10 mouse cellular contexts compared by ENCODE assay signal in the genomic region with DNA sequence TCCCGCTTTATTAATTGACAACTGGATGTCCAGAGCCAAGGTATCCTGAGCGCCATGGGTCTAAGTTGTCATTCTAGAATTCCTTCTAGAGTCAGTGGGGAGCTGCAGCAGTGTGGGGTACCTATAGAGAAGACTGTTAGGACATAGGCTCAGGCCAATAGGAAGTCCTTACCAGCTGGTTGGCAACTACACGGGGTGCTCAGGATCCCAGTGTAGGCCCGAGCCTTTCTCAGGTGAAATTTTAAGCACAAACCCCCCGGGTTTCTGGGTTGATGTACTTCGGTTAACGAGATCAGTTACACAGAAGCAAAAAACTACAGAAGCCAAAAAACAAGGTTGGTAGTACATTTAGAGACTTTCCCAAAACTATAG. TPM values are rescaled to one million over a fixed set of nuclear protein-coding genes. Genes with fewer than 3 reads are reported as not detected.
A peak's percentile ranks its signal among the peaks of the same experiment; 100 is the strongest.
DNase-seq lines count a peak whose midpoint lies in the region; ATAC-seq lines count a peak whose summit lies in the region.
"Had no signal": no experiment of that assay in that cellular context is flagged by ENCODE, and none has a peak within 500 bp of the region (broad histone marks: within the 10 kb centered on the region; RNA-seq: fewer than 3 reads in every experiment).

No protein-coding gene starts in this region.

- H3K9ac ChIP-seq in heart, embryonic 13.5 days = peak overlapping the region; percentile 75
- peak overlapping the region; percentile 20 for H3K9ac ChIP-seq in liver, embryonic 13.5 days
- no peak overlapping the region for H3K9ac ChIP-seq in liver, embryonic 11.5 days (ENCODE audit: low read depth, low read length)
- H3K9ac ChIP-seq in embryonic facial prominence, embryonic 11.5 days (replicated peaks; ENCODE audit: low read length) = no peak overlapping the region
- H3K9ac ChIP-seq in limb, embryonic 13.5 days = no peak overlapping the region

- DNase-seq in heart, adult 11 months = no peak
- no peak for DNase-seq in liver, embryonic 13.5 days
- no peak for DNase-seq in liver, embryonic 11.5 days (ENCODE audit: low spot score)
- DNase-seq in embryonic facial prominence, embryonic 11.5 days (ENCODE audit: low spot score) = no peak
- DNase-seq in urinary bladder, postnatal 25 days (ENCODE audit: low spot score) = no peak
- DNase-seq in gastrocnemius, postnatal 14 days = no peak
- DNase-seq: cerebellum, adult 11 months had no signal

- intact Hi-C loops in gastrocnemius, postnatal 14 days (cut with DNase I; ENCODE audit: low total_unique reads) = no loop called here

- H3K4me2 ChIP-seq in heart, embryonic 13.5 days = peak overlapping the region; percentile 61
- no peak overlapping the region for H3K4me2 ChIP-seq in liver, embryonic 13.5 days
- H3K4me2 ChIP-seq in liver, embryonic 11.5 days = no peak overlapping the region; the same call in 1 of the 2 replicates
- no peak overlapping the region for H3K4me2 ChIP-seq in embryonic facial prominence, embryonic 11.5 days (ENCODE audit: low read depth, low read length)
- peak overlapping the region; percentile 38; the same call in 1 of the 2 replicates for H3K4me2 ChIP-seq in limb, embryonic 13.5 days (replicated peaks)

- H3K4me3 ChIP-seq in heart, embryonic 13.5 days = no peak overlapping the region
- no peak overlapping the region for H3K4me3 ChIP-seq in liver, embryonic 13.5 days (replicated peaks)
- H3K4me3 ChIP-seq in liver, embryonic 11.5 days (ENCODE audit: low read depth, low read length) = no peak overlapping the region
- H3K4me3 ChIP-seq in embryonic facial prominence, embryonic 11.5 days (ENCODE audit: low read depth, low read length) = no peak overlapping the region
- H3K4me3 ChIP-seq in limb, embryonic 13.5 days = no peak overlapping the region

- H3K27ac ChIP-seq in heart, embryonic 13.5 days (replicated peaks) = peak overlapping the region; percentile 89
- peak overlapping the region; percentile 76 for H3K27ac ChIP-seq in liver, embryonic 13.5 days
- no peak overlapping the region for H3K27ac ChIP-seq in liver, embryonic 11.5 days (ENCODE audit: low read depth, low read length)
- 0 out of 2 replicates have a peak overlapping the region, but pooled peaks have one; percentile 8 for H3K27ac ChIP-seq in embryonic facial prominence, embryonic 11.5 days (replicated peaks; ENCODE audit: low read depth, low read length)
- H3K27ac ChIP-seq in limb, embryonic 13.5 days = peak overlapping the region; percentile 65; the same call in 1 of the 2 replicates

- no peaks in the 10 kb centered on the region for H3K36me3 ChIP-seq in heart, embryonic 13.5 days
- H3K36me3 ChIP-seq in liver, embryonic 13.5 days = peaks cover 6% of the 10 kb centered on the region; the same call in 1 of the 2 replicates
- no peaks in the 10 kb centered on the region for H3K36me3 ChIP-seq in liver, embryonic 11.5 days (ENCODE audit: control insufficient read depth, insufficient read depth, low read length)
- no peaks in the 10 kb centered on the region for H3K36me3 ChIP-seq in embryonic facial prominence, embryonic 11.5 days (replicated peaks; ENCODE audit: control insufficient read depth, insufficient read depth, low read depth, low read length)
- H3K36me3 ChIP-seq in limb, embryonic 13.5 days = no peaks in the 10 kb centered on the region; the same call in 1 of the 2 replicates

- H3K27me3 ChIP-seq in heart, embryonic 13.5 days (replicated peaks) = no peaks in the 10 kb centered on the region
- H3K27me3 ChIP-seq in liver, embryonic 13.5 days = no peaks in the 10 kb centered on the region
- H3K27me3 ChIP-seq in liver, embryonic 11.5 days (replicated peaks; ENCODE audit: control insufficient read depth, insufficient read depth, low read length) = no peaks in the 10 kb centered on the region
- H3K27me3 ChIP-seq in embryonic facial prominence, embryonic 11.5 days (ENCODE audit: control insufficient read depth, insufficient read depth, low read length) = no peaks in the 10 kb centered on the region
- no peaks in the 10 kb centered on the region for H3K27me3 ChIP-seq in limb, embryonic 13.5 days

- 69% methylated on average over 7 of the region's 7 CpGs for WGBS in heart, embryonic 13.5 days
- WGBS in liver, embryonic 13.5 days (ENCODE audit: insufficient replicate concordance) = 67% methylated on average over 7 of the region's 7 CpGs
- 78% methylated on average over 7 of the region's 7 CpGs for WGBS in liver, embryonic 11.5 days
- WGBS in embryonic facial prominence, embryonic 11.5 days = 69% methylated on average over 7 of the region's 7 CpGs
- 55% methylated on average over 7 of the region's 7 CpGs for WGBS in limb, embryonic 13.5 days

- no peak for ATAC-seq in heart, embryonic 13.5 days (ENCODE audit: extremely low read depth, insufficient number of reproducible peaks, low FRiP score, low TSS enrichment)
- no peak for ATAC-seq in liver, embryonic 13.5 days (ENCODE audit: low read depth)
- ATAC-seq in liver, embryonic 11.5 days (replicated peaks; ENCODE audit: low FRiP score) = no peak
- no peak for ATAC-seq in embryonic facial prominence, embryonic 11.5 days (replicated peaks; ENCODE audit: insufficient number of reproducible peaks, low FRiP score, low TSS enrichment, low read depth)
- no peak for ATAC-seq in limb, embryonic 13.5 days (ENCODE audit: low FRiP score, low read depth)
- ATAC-seq: activated CD4-positive, CD25-positive, alpha-beta regulatory T cell, adult 4 months had no signal

- no peaks in the 10 kb centered on the region for H3K9me3 ChIP-seq in heart, embryonic 13.5 days
- H3K9me3 ChIP-seq in liver, embryonic 13.5 days (replicated peaks) = no peaks in the 10 kb centered on the region
- H3K9me3 ChIP-seq in liver, embryonic 11.5 days (ENCODE audit: control insufficient read depth, low read length) = no peaks in the 10 kb centered on the region
- H3K9me3 ChIP-seq in embryonic facial prominence, embryonic 11.5 days (replicated peaks; ENCODE audit: control insufficient read depth, low read length) = no peaks in the 10 kb centered on the region
- no peaks in the 10 kb centered on the region for H3K9me3 ChIP-seq in limb, embryonic 13.5 days

- H3K4me1 ChIP-seq in heart, embryonic 13.5 days = peaks cover 84% of the 10 kb centered on the region
- peaks cover 70% of the 10 kb centered on the region for H3K4me1 ChIP-seq in liver, embryonic 13.5 days (replicated peaks)
- peaks cover 45% of the 10 kb centered on the region for H3K4me1 ChIP-seq in liver, embryonic 11.5 days (replicated peaks; ENCODE audit: control insufficient read depth, insufficient read depth, low read length)
- H3K4me1 ChIP-seq in embryonic facial prominence, embryonic 11.5 days (ENCODE audit: control insufficient read depth, insufficient read depth, low read length) = peaks cover 15% of the 10 kb centered on the region
- peaks cover 46% of the 10 kb centered on the region for H3K4me1 ChIP-seq in limb, embryonic 13.5 days

RNA-seq across cellular contexts. Expression of a gene that starts 51.6 kb away (rescaled TPM):
- 55.8 and 59.6 TPM in 2 replicates for polyA plus RNA-seq in heart, embryonic 13.5 days (2015; fragmentation: Nextera tagmentation; extraction: Ambion mirVana)
- 25.2 and 27.5 TPM in 2 replicates for polyA plus RNA-seq in liver, embryonic 13.5 days (2015; fragmentation: Nextera tagmentation; extraction: Ambion mirVana)
- polyA plus RNA-seq in liver, embryonic 11.5 days (2014; fragmentation: Nextera tagmentation; extraction: Ambion mirVana) = 57.1 and 58.6 TPM in 2 replicates
- polyA plus RNA-seq in embryonic facial prominence, embryonic 11.5 days (2014; fragmentation: Nextera tagmentation; extraction: Ambion mirVana) = 53.9 and 55.0 TPM in 2 replicates
- polyA plus RNA-seq in limb, embryonic 13.5 days (2015; fragmentation: Nextera tagmentation; extraction: Ambion mirVana) = 76.9 and 82.7 TPM in 2 replicates
- total RNA-seq in gastrocnemius, postnatal 14 days (2021) = 10 to 100 TPM; 56.8 to 64.9 TPM

RNA-seq across cellular contexts. Expression of a gene that starts 52.3 kb away (rescaled TPM):
- polyA plus RNA-seq in heart, embryonic 13.5 days (2015; fragmentation: Nextera tagmentation; extraction: Ambion mirVana) = 27.4 and 29.0 TPM in 2 replicates
- polyA plus RNA-seq in liver, embryonic 13.5 days (2015; fragmentation: Nextera tagmentation; extraction: Ambion mirVana) = 13.9 and 15.8 TPM in 2 replicates
- 26.8 and 27.9 TPM in 2 replicates for polyA plus RNA-seq in liver, embryonic 11.5 days (2014; fragmentation: Nextera tagmentation; extraction: Ambion mirVana)
- polyA plus RNA-seq in embryonic facial prominence, embryonic 11.5 days (2014; fragmentation: Nextera tagmentation; extraction: Ambion mirVana) = 15.8 and 17.6 TPM in 2 replicates
- polyA plus RNA-seq in limb, embryonic 13.5 days (2015; fragmentation: Nextera tagmentation; extraction: Ambion mirVana) = 30.1 and 32.2 TPM in 2 replicates
- 1 to 10 TPM; 7.1 to 7.7 TPM for total RNA-seq in gastrocnemius, postnatal 14 days (2021)

RNA-seq across cellular contexts. Expression of a gene that starts 54.8 kb away (rescaled TPM):
- polyA plus RNA-seq in heart, embryonic 13.5 days (2015; fragmentation: Nextera tagmentation; extraction: Ambion mirVana) = 3.7 and 4.2 TPM in 2 replicates
- 5.7 and 6.8 TPM in 2 replicates for polyA plus RNA-seq in liver, embryonic 13.5 days (2015; fragmentation: Nextera tagmentation; extraction: Ambion mirVana)
- 7.5 and 8.2 TPM in 2 replicates for polyA plus RNA-seq in liver, embryonic 11.5 days (2014; fragmentation: Nextera tagmentation; extraction: Ambion mirVana)
- 0.87 and 1.1 TPM in 2 replicates for polyA plus RNA-seq in embryonic facial prominence, embryonic 11.5 days (2014; fragmentation: Nextera tagmentation; extraction: Ambion mirVana)
- polyA plus RNA-seq in limb, embryonic 13.5 days (2015; fragmentation: Nextera tagmentation; extraction: Ambion mirVana) = 2.3 and 2.4 TPM in 2 replicates
- total RNA-seq in gastrocnemius, postnatal 14 days (2021) = 1 to 10 TPM; 2.1 to 2.3 TPM

Comparison
In these comparisons a context has a peak if more than half of its experiments do, and no peak if none do; other contexts are left out.
1. H3K9ac ChIP-seq: peak in heart, embryonic 13.5 days (single experiment) and liver, embryonic 13.5 days (single experiment); none in liver, embryonic 11.5 days (single experiment), embryonic facial prominence, embryonic 11.5 days (single experiment) and limb, embryonic 13.5 days (single experiment).
2. H3K4me2 ChIP-seq: peak in heart, embryonic 13.5 days (single experiment) and limb, embryonic 13.5 days (single experiment); none in liver, embryonic 13.5 days (single experiment), liver, embryonic 11.5 days (single experiment) and embryonic facial prominence, embryonic 11.5 days (single experiment).